Mouse (Mus musculus) layer of hippocampus, postnatal 25 days (tissue): ENCODE measurements around the gene Tmem50a. TPM values are rescaled to one million over a fixed set of nuclear protein-coding genes. Genes with fewer than 3 reads are reported as not detected.
A peak's percentile ranks its signal among the peaks of the same experiment; 100 is the strongest.

Experiments used
- DNase-seq, 2 experiments: peaks; one replicate each; pipeline ENCODE4 v3.0.0; 2022; ENCODE audit warnings: mixed read lengths in 2 of 2, low spot score in 1 of 2; ENCODE audit errors: extremely low spot score in 1 of 2
- total RNA-seq, 2 experiments: library from RNA; stranded (reverse); gene quantifications; 2 replicates each; pipeline ENCODE4 v1.2.3; 2021

Gene Tmem50a
- 100 to 1,000 TPM; 107 to 122 TPM for total RNA-seq

DNA sequence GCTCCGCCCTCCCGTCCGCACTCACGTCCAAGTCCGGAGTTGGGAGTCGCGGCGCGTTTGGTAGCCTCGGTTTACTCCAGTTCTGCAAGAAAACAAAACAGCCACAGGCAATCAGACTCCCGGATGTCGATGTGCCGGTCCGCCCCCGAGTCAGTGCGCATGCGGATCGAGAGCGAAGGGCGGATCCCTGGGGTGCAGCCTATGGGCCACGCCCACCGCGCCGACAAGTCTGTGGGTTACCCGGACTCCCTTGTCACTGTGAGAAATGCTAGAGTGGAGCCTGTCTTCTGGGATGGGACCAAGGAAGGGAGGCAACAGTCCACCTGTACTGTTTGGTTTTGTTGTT lies at the start of gene Tmem50a:
TSS of gene Tmem50a (minus strand) at position 161 of the 346 bp plus-strand sequence.
- peak; percentile 77 to 88 for DNase-seq

DNA sequence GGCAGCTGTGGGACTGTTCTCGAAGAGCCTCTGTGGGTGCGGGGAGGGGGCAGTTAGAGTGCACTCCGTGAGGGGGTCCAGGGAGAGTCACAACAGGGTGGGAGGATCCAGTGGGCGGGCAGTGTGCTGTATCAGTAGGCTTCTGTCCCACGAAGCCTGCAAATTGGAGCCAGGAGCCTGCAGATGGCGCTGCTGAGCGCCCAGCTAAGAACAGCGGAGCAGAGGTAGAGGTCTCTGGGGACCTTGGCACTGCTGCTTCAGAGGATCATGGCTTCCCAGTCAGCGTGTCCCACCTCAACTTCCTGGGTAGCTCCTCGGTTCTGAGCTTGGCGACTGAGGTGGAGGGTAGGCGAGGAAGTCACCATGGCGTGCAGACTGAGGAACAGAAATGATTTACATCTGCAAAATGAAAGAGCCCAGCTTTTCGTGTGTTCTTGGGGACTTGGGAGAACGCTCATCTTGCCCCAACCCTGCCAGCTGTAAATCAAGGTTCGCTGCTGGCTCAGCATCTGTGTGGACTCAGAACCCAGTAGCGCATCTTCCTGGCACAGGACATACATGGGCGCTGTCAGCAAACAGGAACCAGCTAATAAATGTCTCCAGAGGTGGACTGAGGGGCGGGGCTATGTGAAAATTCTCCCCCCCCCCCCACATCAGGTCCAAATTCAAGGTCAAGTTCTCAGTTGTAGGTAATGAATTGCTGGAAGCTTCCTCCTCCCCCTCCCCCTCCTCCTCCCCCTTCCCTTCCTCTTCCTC lies 48.4 kb upstream of the Tmem50a start:
- no peak for DNase-seq

DNA sequence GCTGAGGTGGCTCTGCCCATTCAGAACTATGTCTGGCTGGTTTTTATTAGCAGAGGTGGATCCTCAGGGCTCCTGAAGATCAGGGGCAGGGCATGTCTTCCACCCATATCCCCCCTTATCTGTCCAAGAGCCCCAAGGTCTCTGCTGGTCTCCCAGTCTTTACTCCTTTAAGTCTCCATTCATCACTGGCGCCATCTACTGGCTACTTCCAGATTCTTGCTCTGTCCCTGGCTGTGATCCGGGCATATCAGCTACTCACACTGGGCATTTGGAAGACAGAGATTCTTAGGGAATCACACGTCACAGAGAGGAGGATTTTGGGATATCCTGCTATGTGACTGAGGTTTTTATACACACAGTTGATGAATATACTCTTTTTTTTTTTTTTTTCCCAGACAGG lies 41.5 kb upstream of the Tmem50a start:
- DNase-seq, result peak in 1 of 2 experiments; percentile 76

DNA sequence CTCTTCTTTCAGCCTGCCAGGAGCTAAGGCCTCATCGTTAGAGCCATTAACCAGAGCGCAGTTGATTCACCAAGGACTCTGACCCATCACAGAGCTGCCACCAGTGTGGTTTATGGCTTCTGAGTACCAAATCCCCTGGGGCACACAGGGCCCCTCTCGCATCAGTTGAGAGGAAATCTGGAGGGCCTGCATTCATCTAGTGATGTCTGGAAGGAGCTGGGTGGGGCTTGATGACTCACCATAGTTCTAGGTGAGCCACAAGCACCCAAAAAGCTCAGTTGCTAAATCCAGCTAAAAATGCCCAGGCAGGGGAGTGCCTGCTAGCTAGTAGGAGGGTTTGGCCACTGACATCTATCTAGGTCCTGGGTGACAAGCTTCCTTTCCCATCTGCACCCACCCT lies 41.0 kb upstream of the Tmem50a start:
- DNase-seq, result no peak

DNA sequence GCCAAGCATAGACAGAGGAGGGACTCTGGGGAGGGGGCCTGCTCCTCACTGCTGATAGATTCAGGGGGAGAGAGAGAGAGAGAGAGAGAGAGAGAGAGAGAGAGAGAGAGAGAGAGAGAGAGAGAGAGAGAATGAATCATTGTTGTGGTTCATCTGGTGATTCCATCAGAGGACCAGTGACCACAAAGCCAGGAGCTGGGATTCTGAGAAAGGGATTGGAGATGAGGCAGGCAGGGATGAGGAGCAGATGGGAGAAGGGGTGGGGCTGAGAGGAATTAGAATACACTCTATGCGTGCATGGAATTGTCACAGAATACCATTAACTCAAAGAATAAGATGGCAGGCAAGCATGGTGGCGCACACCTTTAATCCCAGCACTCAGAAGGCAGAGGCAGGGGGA lies 40.4 kb upstream of the Tmem50a start:
- DNase-seq, result no peak

DNA sequence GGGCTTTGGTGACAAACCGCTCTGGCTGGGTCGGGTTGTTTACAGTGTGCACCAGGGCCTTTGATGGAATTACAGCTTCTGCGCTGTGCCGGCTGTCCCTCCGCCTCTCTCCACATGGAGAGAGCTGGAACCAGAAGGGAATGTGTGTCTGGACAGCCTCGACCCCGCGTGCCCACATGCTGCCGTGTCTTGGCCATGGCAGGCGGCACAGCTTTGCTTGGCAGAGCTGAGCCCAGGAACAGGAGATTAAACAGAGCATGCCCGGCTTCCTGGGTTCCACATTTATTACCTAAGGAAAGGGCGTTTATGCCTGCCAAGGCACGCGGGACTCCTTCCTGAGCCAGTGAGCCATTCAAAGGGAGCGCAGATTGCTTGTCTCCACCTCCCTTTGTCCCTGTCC lies 39.6 kb upstream of the Tmem50a start:
- no peak for DNase-seq

DNA sequence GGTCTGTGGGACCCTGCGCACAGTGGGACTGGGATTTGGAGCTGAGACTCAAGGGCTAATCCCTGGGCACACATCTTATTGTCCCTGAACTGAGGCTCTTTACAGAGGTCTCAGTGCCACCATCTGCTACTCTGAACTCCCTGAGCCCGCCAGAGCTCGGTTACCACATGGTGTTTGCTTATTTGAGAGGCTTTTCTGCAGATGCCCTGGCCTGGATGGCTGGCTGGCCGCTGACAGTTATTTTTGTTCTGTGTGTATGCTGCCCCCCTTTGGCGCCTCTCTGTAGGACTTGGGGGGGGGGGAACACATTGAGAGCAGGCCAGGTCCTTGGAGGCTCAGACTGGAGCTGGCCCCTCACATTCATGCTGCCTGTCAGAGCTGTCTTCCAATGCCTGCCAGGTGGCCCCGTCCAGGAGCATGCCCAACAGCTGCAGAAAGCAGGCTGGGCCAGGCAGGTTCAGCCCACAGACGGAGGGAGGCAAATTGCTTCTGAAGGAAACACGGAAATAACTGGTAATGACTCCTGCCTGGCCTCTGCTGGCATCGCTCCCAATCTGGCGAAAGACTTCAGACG lies 35.8 kb upstream of the Tmem50a start:
- no peak for DNase-seq

DNA sequence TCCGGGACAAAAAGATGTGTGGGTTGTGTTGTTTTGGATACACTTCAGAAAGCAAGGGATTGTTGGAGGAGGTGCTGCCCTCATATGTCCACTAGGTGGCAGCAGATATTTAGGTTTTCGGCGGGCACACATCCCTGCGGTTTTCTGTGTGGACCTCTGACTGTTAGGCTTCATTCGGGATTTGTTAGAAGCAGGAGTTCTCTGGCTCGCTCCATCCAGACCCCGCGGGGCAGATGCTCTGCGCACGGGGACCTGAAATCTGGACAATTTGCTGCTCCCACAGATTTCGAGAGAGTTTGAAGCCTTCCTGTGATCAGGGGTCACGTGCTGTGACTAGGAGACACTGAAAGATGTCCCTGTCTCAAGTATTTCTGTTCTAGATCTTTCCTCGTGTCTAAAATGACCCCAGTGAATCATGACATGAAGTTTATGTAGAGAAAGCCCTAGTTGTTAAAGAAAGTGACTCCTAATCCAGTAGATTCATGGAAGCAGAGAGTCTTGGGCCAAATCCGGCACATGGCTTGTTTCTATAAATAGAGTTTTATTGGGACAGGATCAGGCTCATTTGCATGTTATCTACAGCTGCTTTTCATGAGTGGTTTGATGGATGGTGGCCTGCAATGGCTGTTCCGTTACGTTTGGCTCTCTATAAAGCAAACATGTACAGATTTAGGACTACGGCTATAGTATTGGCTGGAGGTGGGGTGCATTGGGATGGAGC lies 31.4 kb upstream of the Tmem50a start:
- DNase-seq, result peak; percentile 61 to 71

DNA sequence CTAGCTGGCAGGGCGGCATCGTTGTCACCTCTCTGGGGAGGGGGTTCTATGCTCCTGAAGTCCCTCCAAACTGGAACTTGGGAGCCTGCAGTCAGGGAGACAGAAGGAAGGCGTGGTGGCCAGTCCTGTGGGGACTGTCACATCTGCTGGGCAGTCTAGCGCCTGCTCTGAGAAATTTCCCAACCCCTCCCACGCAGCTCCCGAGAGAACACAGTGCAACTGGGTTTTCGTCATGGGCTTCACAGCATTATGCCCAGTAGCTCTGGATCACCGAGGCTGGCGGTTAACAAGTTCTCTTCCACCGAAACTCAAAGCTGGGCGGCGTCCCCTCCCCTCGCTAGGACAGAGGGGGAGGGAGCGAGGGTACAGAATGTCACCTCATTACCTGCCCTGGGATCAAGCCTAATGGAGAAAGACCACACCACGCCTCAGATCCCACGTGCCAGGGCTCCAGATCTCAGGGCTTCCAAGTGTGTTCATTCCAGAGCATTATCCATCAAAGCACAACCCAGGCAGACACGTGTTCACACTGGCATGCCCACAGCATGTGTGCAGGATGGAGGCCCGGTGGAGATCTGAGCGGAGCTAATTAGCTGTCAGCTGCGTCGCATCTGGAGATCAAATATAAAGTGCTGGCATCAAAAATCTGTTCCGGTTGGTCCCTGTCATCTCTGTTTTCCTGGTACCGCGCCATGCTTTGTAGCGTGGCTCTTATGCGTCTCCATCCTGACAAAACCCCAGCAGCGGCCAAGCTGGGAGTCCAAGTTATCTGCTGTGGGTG lies 29.1 kb upstream of the Tmem50a start:
- no peak for DNase-seq

DNA sequence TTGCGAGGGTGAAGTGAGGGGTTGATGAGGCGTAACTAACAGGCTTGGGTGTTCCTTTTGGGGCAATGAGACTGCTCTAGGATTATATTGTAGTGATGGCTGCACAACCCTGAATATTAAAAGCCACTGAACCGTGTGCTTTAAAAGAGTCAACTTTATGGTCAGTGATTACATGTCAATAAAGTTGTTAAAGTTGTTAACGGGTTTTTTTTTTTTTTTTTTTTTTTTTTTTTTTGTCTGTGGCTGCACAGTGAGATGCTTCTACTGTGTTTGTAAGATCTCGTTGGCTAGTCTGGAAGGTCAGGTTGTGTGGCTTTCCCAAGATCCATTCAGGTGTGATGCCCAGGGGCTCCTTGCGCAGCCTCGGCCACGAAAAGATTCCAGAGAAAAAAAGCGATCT lies 25.1 kb upstream of the Tmem50a start:
- no peak for DNase-seq

DNA sequence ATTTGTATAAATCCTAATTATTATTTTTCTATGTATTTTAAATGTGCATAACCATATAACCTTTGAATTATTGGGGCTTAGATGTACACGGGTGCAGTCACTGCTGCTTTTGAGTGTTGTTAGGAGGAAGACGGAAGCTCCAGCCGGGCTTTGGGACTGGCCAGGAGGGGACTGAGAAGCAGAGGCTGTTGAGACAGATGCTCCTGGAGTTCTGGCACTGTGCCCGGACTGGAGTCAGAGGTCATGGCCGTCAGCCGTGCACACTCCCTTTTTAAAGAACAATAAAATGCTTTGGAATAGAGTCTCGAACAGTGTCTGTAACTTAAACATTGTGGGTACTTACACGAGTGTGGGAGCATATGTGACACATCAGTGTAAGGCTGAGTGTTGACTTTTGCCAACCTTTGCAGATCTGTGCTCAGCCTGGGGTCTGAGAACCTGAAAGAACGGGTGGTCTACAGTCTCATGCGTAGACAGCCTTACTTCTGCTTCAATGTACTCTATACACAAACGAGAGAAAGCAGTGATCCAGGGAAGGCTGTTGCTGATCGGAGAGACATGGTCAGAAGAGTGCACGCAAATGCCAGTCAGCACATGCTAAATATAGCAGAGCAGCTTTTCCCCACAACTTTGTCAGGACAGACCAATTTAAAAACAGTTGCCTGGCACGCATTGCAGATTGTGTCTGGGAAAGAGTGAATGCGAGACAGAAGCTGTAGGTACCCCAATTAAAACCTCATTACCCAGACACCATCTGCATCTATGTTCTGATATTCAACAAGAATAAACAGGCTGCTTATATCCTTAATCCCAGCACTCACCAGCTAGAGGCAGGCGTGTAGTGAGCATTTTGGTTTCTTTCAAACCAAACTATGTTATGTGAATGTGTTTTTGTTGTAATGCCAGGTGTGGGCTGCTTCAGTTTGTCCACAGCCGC lies 22.7 kb upstream of the Tmem50a start:
- DNase-seq, result no peak

DNA sequence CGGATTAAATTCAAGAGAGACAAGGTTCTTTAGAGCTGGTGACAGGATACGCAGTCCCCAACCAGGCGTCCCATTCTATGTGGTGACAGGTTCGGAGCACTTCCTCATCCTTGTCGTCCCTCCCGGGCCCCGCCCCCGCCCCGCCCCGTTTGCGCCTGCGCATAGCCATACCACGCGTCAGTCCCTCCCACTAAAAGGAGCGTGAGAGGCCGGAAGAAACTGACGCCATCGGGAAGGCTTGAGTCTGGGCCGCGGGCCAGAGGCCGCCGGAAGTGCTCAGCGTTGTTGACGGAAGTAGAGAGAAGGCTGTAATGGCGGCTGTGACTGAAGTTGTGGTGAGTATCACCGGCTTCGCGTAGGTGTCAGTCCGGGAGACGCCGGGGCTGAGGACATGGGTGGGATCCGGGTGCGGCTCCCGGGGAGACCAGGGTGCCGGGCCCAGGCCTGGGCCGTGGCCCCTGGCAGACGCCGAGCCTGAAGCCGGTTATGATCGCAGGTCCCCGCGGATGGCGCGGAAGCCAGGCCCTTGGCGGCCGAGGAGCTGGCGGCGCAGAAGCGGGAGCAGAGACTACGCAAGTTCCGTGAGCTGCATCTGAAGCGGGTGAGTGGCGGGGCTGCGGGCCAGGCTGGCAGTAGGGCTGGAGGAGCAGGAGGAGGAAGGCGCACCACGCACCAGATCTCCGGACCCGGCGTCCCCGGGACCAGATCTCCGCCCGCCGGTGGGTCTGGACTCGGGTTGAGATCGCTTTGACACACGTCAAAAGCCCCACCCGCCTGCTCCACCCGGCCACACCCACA lies 16.1 kb upstream of the Tmem50a start, which contains the start of gene Syf2:
TSS of gene Syf2 (plus strand) at position 215 of the 798 bp plus-strand sequence.
- peak; percentile 87 to 90 for DNase-seq

DNA sequence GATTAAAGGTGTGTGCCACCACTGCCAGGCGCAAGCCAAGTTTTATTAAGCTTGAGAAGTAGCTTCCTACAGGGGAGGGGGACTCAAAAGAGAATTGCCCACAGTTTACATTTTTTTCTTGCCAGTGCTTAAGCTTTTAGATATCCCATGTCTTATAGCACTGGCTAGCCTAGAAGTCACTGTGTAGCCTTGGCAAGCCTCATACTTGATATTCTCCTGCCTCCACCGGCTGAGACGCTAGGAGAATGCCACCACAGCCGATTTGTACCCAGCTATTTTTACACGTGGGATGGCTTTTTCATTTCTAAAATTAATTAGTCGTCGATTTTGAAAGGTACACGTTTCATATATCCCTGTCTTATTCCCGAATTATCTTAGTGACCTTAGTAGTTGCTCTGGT lies 15.4 kb upstream of the Tmem50a start:
- DNase-seq, result no peak

DNA sequence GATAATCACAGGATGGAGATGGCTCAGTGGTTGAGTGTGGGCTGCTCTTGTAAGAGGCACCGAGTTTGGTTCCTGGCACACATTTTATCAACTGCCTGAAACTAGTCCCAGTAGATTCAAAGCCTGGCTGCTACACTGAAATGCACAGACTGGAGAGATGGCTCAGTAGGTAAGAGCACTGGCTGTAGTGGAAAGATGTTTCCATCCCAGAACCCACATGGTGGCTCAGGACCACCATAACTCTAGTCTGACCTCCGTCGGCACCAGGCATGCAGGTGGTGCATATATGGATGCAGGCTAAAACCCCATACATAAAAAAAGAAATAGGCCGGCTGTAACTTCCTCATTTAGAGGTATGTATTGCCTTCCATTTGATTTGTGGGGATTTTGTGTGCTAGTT lies 14.7 kb upstream of the Tmem50a start:
- no peak for DNase-seq

DNA sequence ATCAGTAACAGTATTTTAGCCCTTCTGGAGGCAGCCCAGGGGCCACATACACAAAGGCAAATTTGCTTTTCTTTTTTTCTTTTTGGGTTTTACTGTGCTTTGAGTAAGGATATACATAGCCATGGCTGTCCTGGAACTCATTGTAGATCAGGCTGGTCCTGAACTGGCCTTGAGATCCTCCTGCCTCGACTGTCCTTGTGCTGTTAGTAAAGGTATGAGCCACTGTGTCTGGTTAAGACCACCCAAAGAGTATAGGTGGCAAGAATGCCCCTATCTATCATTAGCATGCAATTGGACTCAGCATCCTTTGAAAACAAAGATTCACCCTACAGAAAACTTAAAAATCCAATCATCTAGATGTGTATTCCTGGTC lies 13.6 kb upstream of the Tmem50a start:
- DNase-seq, result no peak

DNA sequence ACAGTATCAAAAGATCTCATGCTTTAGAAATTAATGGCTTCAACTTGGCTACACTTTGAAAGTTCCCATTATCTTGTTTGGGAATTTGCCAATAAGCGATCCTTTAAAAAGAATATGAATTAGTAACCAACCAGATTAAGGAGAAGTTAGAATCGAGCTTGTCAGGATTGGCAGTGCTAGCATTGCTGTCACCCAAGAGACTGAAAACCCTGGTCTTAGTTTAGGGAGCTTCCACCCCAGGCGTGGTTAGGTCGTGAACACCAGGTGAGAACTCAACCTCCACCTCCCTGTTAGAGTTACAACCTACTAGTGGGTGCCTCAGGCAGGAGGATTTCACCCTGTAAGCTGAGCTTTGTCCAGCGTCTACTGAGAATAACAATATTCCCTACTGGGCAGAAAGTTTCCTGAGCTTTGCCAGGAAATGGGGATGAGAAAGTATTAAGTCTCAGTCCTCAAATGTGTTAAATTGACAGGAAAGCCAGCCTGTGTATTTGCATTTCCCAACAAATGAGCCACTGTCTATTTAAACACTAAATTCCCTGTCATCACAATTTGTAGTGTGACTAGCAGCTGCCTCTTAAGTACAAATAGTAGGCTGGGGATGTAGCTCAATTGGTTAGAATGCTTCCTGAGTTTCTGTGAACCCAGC lies 13.1 kb upstream of the Tmem50a start:
- no peak for DNase-seq

DNA sequence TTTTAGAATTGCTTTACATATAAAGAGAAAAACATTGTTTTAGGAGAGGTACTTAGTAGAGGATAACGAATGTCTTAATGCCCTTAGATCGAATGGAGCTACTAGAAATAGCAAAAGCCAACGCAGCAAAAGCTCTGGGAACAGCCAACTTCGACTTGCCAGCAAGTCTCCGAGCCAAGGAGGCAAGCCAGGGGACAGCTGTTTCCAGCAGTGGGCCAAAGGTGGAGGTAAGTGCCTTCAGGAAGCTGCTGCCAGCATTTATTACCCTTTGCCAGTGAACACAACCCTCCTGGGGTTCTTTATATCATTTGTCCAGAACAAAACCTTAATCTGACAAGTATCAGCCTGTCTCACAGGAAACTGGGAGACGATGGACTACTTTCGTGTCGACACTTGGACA lies 10.4 kb upstream of the Tmem50a start:
- DNase-seq, result no peak

DNA sequence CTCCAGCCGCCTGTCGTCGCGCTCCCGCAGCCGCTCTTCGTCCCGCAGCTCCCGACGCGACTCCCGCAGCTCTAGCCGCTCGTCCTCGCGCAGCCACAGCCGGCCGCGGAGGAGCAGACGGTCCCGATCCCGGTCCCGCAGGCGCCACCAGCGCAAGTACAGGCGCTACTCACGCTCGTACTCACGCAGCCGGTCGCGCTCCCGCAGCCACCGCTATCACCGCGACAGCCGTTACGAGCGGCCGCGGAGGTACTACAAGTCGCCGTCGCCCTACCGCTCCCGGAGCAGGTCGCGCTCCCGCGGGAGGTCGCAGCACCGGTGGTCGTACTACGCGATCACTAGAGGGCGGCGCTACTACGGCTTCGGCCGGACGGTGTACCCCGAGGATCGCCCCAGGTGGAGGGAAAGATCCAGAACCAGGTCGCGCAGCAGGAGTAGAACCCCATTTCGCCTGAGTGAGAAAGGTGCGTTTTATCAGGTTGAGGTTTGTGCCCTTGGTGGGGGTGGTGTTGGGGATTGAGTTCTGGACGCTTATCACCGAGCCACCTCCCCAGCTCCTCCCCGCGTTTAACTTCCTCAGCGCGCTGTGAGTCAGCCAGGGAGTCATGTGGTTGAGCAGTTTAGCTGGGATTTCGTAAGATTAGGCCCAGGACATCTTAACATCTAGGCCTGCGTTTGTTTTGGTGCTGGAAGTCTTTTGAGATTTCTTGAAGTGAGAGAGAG lies 9.4 kb upstream of the Tmem50a start:
- no peak for DNase-seq
